ENCODE assay signal across 21 mouse cellular contexts in genomic region chr14:9695217-9695690, GRCm38 (mm10).
DNase-seq lines count a peak whose midpoint lies in the region; ATAC-seq lines count a peak whose summit lies in the region.
"Had no signal": no experiment of that assay in that cellular context is flagged by ENCODE, and none has a peak within 500 bp of the region (broad histone marks: within the 10 kb centered on the region; RNA-seq: fewer than 3 reads in every experiment).

No protein-coding gene starts in this region.

- H3K9me3 ChIP-seq in hindbrain, embryonic 11.5 days (ENCODE audit: control insufficient read depth, low read length) = no peaks in the 10 kb centered on the region
- H3K9me3 ChIP-seq in hindbrain, embryonic 14.5 days (ENCODE audit: control insufficient read depth, low read length) = no peaks in the 10 kb centered on the region
- H3K9me3 ChIP-seq in forebrain, embryonic 12.5 days = no peaks in the 10 kb centered on the region
- H3K9me3 ChIP-seq in midbrain, embryonic 16.5 days (replicated peaks; ENCODE audit: control insufficient read depth, low read length, poor library complexity, severe bottlenecking) = no peaks in the 10 kb centered on the region
- no peaks in the 10 kb centered on the region for H3K9me3 ChIP-seq in limb, embryonic 10.5 days (replicated peaks)
- H3K9me3 ChIP-seq: G1E had no signal

- H3K4me2 ChIP-seq in hindbrain, embryonic 11.5 days (replicated peaks; ENCODE audit: low read depth, low read length) = no peak overlapping the region
- H3K4me2 ChIP-seq in hindbrain, embryonic 14.5 days (replicated peaks) = no peak overlapping the region
- no peak overlapping the region for H3K4me2 ChIP-seq in forebrain, embryonic 12.5 days
- no peak overlapping the region for H3K4me2 ChIP-seq in midbrain, embryonic 16.5 days (ENCODE audit: low read length)
- H3K4me2 ChIP-seq: heart, embryonic 11.5 days had no signal

- no peak overlapping the region for H3K9ac ChIP-seq in hindbrain, embryonic 11.5 days (ENCODE audit: low read depth, low read length)
- no peak overlapping the region for H3K9ac ChIP-seq in hindbrain, embryonic 14.5 days
- no peak overlapping the region for H3K9ac ChIP-seq in forebrain, embryonic 12.5 days
- no peak overlapping the region for H3K9ac ChIP-seq in midbrain, embryonic 16.5 days (ENCODE audit: low read depth, low read length)

- no peak overlapping the region for H3K4me3 ChIP-seq in hindbrain, embryonic 11.5 days (ENCODE audit: low read depth, low read length)
- no peak overlapping the region for H3K4me3 ChIP-seq in hindbrain, embryonic 14.5 days (replicated peaks; ENCODE audit: low read length)
- no peak overlapping the region for H3K4me3 ChIP-seq in forebrain, embryonic 12.5 days (replicated peaks)
- no peak overlapping the region for H3K4me3 ChIP-seq in midbrain, embryonic 16.5 days (ENCODE audit: low read depth, low read length)
- H3K4me3 ChIP-seq in limb, embryonic 10.5 days = no peak overlapping the region

- WGBS in hindbrain, embryonic 11.5 days = 25% methylated on average over 4 of the region's 4 CpGs
- 27% methylated on average over 4 of the region's 4 CpGs for WGBS in hindbrain, embryonic 14.5 days
- 9% methylated on average over 4 of the region's 4 CpGs for WGBS in forebrain, embryonic 12.5 days
- WGBS in midbrain, embryonic 16.5 days = 12% methylated on average over 4 of the region's 4 CpGs
- WGBS in limb, embryonic 10.5 days = 83% methylated on average over 4 of the region's 4 CpGs

- no peaks in the 10 kb centered on the region for H3K4me1 ChIP-seq in hindbrain, embryonic 11.5 days (replicated peaks; ENCODE audit: control insufficient read depth, insufficient read depth, low read length)
- H3K4me1 ChIP-seq in hindbrain, embryonic 14.5 days (replicated peaks; ENCODE audit: control insufficient read depth, insufficient read depth, low read length) = no peaks in the 10 kb centered on the region
- peaks cover 17% of the 10 kb centered on the region for H3K4me1 ChIP-seq in forebrain, embryonic 12.5 days
- H3K4me1 ChIP-seq in midbrain, embryonic 16.5 days (ENCODE audit: control insufficient read depth, insufficient read depth, low read length) = no peaks in the 10 kb centered on the region
- H3K4me1 ChIP-seq in limb, embryonic 10.5 days = 0 out of 2 replicates have a peak, but pooled peaks cover 3% of the 10 kb centered on the region

- no peak overlapping the region for H3K27ac ChIP-seq in hindbrain, embryonic 11.5 days (ENCODE audit: low read depth, low read length)
- H3K27ac ChIP-seq in hindbrain, embryonic 14.5 days = no peak overlapping the region
- H3K27ac ChIP-seq in forebrain, embryonic 12.5 days = no peak overlapping the region
- H3K27ac ChIP-seq in midbrain, embryonic 16.5 days (ENCODE audit: low read length) = no peak overlapping the region
- no peak overlapping the region for H3K27ac ChIP-seq in limb, embryonic 10.5 days
- H3K27ac ChIP-seq: kidney, postnatal 0 days; macrophage had no signal

- DNase-seq in hindbrain, embryonic 11.5 days (ENCODE audit: low spot score) = peak; percentile 5
- DNase-seq in hindbrain, embryonic 14.5 days (ENCODE audit: low spot score) = no peak
- peak; percentile 36 for DNase-seq in R1 (ENCODE audit: low read depth, low spot score)
- no peak for DNase-seq in limb, embryonic 10.5 days (ENCODE audit: low spot score)
- no peak for DNase-seq in kidney, postnatal 14 days
- DNase-seq: adrenal gland, postnatal 25 days; B cell, adult 2 months; cerebellum, postnatal 14 days; gastrocnemius, postnatal 25 days; liver; lung, adult 2 months; right cerebral cortex, postnatal 14 days; thymus, adult 18-20 months had no signal

- H3K27me3 ChIP-seq in hindbrain, embryonic 11.5 days (ENCODE audit: control insufficient read depth, insufficient read depth, low read length) = no peaks in the 10 kb centered on the region
- H3K27me3 ChIP-seq in hindbrain, embryonic 14.5 days (ENCODE audit: control insufficient read depth, insufficient read depth, low read length) = no peaks in the 10 kb centered on the region
- peaks cover 39% of the 10 kb centered on the region for H3K27me3 ChIP-seq in forebrain, embryonic 12.5 days
- no peaks in the 10 kb centered on the region for H3K27me3 ChIP-seq in midbrain, embryonic 16.5 days (ENCODE audit: control insufficient read depth, insufficient read depth, low read depth, low read length)
- H3K27me3 ChIP-seq in limb, embryonic 10.5 days (ENCODE audit: low read depth, poor library complexity, severe bottlenecking) = no peaks in the 10 kb centered on the region

- peak; percentile 33; the same call in 1 of the 2 replicates for ATAC-seq in hindbrain, embryonic 11.5 days (ENCODE audit: low FRiP score)
- ATAC-seq in hindbrain, embryonic 14.5 days (ENCODE audit: low FRiP score) = no peak
- peak; percentile 69; the same call in 1 of the 2 replicates for ATAC-seq in forebrain, embryonic 12.5 days (ENCODE audit: low FRiP score)
- peak; percentile 56 for ATAC-seq in midbrain, embryonic 16.5 days
- ATAC-seq in megakaryocyte-erythroid progenitor cell, adult 5-6 weeks (replicated peaks; ENCODE audit: low FRiP score, low TSS enrichment, poor library complexity, severe bottlenecking) = no peak
- ATAC-seq: intestine, postnatal 0 days had no signal

- no peaks in the 10 kb centered on the region for H3K36me3 ChIP-seq in hindbrain, embryonic 11.5 days (ENCODE audit: control insufficient read depth, insufficient read depth, low read length)
- H3K36me3 ChIP-seq in hindbrain, embryonic 14.5 days (replicated peaks; ENCODE audit: control insufficient read depth, insufficient read depth) = no peaks in the 10 kb centered on the region
- no peaks in the 10 kb centered on the region for H3K36me3 ChIP-seq in forebrain, embryonic 12.5 days (replicated peaks)
- H3K36me3 ChIP-seq in midbrain, embryonic 16.5 days (ENCODE audit: control insufficient read depth, insufficient read depth, low read length) = no peaks in the 10 kb centered on the region
- no peaks in the 10 kb centered on the region for H3K36me3 ChIP-seq in limb, embryonic 10.5 days
- H3K36me3 ChIP-seq: G1E had no signal

Comparison
In these comparisons a context has a peak if more than half of its experiments do, and no peak if none do; other contexts are left out.
1. ATAC-seq: peak in hindbrain, embryonic 11.5 days (single experiment), forebrain, embryonic 12.5 days (single experiment) and midbrain, embryonic 16.5 days (single experiment); none in hindbrain, embryonic 14.5 days (single experiment) and megakaryocyte-erythroid progenitor cell, adult 5-6 weeks (single experiment).
2. DNase-seq: peak in hindbrain, embryonic 11.5 days (single experiment) and R1 (single experiment); none in hindbrain, embryonic 14.5 days (single experiment), limb, embryonic 10.5 days (single experiment) and kidney, postnatal 14 days (single experiment).